Mouse (Mus musculus) limb, embryonic 13.5 days (tissue): ENCODE data around the gene Gsto1. TPM values are rescaled to one million over a fixed set of nuclear protein-coding genes. Genes with fewer than 3 reads are reported as not detected.

Experiments used
- ATAC-seq: fragments of 200-750 bp; cut with Nextera tagmentation; 2 replicates; pipeline ENCODE4 v1.8.0; 2017; ENCODE audit warnings: low read depth, moderate number of reproducible peaks, moderate TSS enrichment; ENCODE audit not compliant: low FRiP score
- H3K27ac ChIP-seq: fragments of 300-500 bp; sonication (generic); 2 replicates; pipeline ENCODE4 v1.5.1; 2015; ENCODE audit warnings: inconsistent platforms, mild to moderate bottlenecking, moderate library complexity
- H3K27me3 ChIP-seq: fragments of 300-500 bp; sonication (generic); 2 replicates; pipeline ENCODE4 v1.6.1; 2015; ENCODE audit warnings: mild to moderate bottlenecking, inconsistent platforms
- H3K36me3 ChIP-seq: fragments of 300-500 bp; sonication (generic); 2 replicates; pipeline ENCODE4 v1.6.1; 2015; ENCODE audit warnings: inconsistent platforms, mild to moderate bottlenecking, moderate library complexity
- H3K4me1 ChIP-seq: fragments of 300-500 bp; sonication (generic); 2 replicates; pipeline ENCODE4 v1.6.1; 2015; ENCODE audit warnings: inconsistent platforms
- H3K4me2 ChIP-seq: fragments of 300-500 bp; sonication (generic); replicated peaks from 2 replicates; pipeline ENCODE4 v1.6.1; 2015; ENCODE audit warnings: inconsistent platforms, mild to moderate bottlenecking, moderate library complexity
- H3K4me3 ChIP-seq: fragments of 300-500 bp; sonication (generic); 2 replicates; pipeline ENCODE4 v1.5.1; 2015; ENCODE audit warnings: moderate library complexity, mild to moderate bottlenecking, inconsistent platforms
- H3K9ac ChIP-seq: fragments of 300-500 bp; sonication (generic); 2 replicates; pipeline ENCODE4 v1.6.1; 2015; ENCODE audit warnings: mild to moderate bottlenecking, inconsistent platforms
- H3K9me3 ChIP-seq: fragments of 300-500 bp; sonication (generic); 2 replicates; pipeline ENCODE4 v1.6.1; 2016; ENCODE audit warnings: inconsistent platforms
- WGBS: fragments of 180-500 bp; shearing (Covaris S2); methylation state at CpG from one replicate; pipeline ENCODE4 v1.1.7; 2015; 5-methylcytosine and 5-hydroxymethylcytosine counted together
- polyA plus RNA-seq: library from polyadenylated mRNA; unstranded; fragments of >200 nt; fragmentation: Nextera tagmentation; extraction: Ambion mirVana; gene quantifications from 2 replicates; pipeline ENCODE4 v1.2.1, GENCODE M21; 2015

Gsto1 gene
- polyA plus RNA-seq, 1 experiment from 2014 or later, result 181 TPM

GRCm38 (mm10) chr19:47914191-47914590 is 59.4 kb downstream of the Gsto1 start:
- Histone ChIP-seq H3K27me3 (no peaks in the 10 kb centered on the region), H3K27ac (no peak overlapping the region), H3K4me2 (no peak overlapping the region), H3K4me3 (no peak overlapping the region), H3K9ac (no peak overlapping the region), H3K36me3 (peaks cover 26% of the 10 kb centered on the region), H3K4me1 (peaks cover 69% of the 10 kb centered on the region), H3K9me3 (no peaks in the 10 kb centered on the region)
- 93% methylated on average over 4 of the region's 4 CpGs for WGBS
- no peak for ATAC-seq

Other genes starting within 250 kb of the Gsto1 start
- gene Col17a1, start 162.9 kb upstream of the Gsto1 start, polyA plus RNA-seq, result 10.2 and 12.4 TPM in 2 replicates
- gene Sfr1, start 123.3 kb upstream of the Gsto1 start, polyA plus RNA-seq, result 282 and 301 TPM in 2 replicates
- 1.3 and 1.7 TPM in 2 replicates for gene Gsto2, start 10.6 kb downstream of the Gsto1 start, polyA plus RNA-seq
- 0.08 and 0.09 TPM in 2 replicates for gene Cfap43, start 64.3 kb downstream of the Gsto1 start, polyA plus RNA-seq
- 24.3 and 26.6 TPM in 2 replicates for gene Itprip, start 64.3 kb downstream of the Gsto1 start, polyA plus RNA-seq
- gene Cfap58, start 82.7 kb downstream of the Gsto1 start, polyA plus RNA-seq, result 0.05 TPM in 1 of 2 replicates, not detected in the other